Mouse (Mus musculus) liver, adult 2 months (tissue): ENCODE data around the gene Szt2.

Experiments
- CTCF ChIP-seq: fragments of 200-500 bp; IDR thresholded peaks from 2 replicates; pipeline ENCODE4 v1.5.1; 2011; ENCODE audit warnings: low read depth, low read length, control low read depth
- POLR2A ChIP-seq: fragments of 200-500 bp; IDR thresholded peaks from 2 replicates; pipeline ENCODE4 v1.6.1; 2011; ENCODE audit warnings: low read length, control low read depth; ENCODE audit not compliant: insufficient read depth; ENCODE audit errors: extremely low read depth

- TF ChIP-seq CTCF, result no peak
- TF ChIP-seq POLR2A, result no peak
These were observed 88.4 kb downstream of the Szt2 start for GRCm38 (mm10) chr4:118320636-118321035.
